Mouse (Mus musculus) thymus, postnatal 0 days (tissue): ENCODE data around the gene Sphk2. TPM values are rescaled to one million over a fixed set of nuclear protein-coding genes. Genes with fewer than 3 reads are reported as not detected.

Experiments used
- DNase-seq: peaks from one replicate; pipeline ENCODE4 v3.0.0-alpha.2; 2015; ENCODE audit warnings: low spot score
- polyA plus RNA-seq: library from polyadenylated mRNA; unstranded; fragments of >200 nt; fragmentation: Nextera tagmentation; extraction: Ambion mirVana; gene quantifications from 2 replicates; pipeline ENCODE4 v1.2.1, GENCODE M21; 2015

Sphk2 gene
- polyA plus RNA-seq, 1 experiment from 2014 or later: 19.8 TPM

DNA sequence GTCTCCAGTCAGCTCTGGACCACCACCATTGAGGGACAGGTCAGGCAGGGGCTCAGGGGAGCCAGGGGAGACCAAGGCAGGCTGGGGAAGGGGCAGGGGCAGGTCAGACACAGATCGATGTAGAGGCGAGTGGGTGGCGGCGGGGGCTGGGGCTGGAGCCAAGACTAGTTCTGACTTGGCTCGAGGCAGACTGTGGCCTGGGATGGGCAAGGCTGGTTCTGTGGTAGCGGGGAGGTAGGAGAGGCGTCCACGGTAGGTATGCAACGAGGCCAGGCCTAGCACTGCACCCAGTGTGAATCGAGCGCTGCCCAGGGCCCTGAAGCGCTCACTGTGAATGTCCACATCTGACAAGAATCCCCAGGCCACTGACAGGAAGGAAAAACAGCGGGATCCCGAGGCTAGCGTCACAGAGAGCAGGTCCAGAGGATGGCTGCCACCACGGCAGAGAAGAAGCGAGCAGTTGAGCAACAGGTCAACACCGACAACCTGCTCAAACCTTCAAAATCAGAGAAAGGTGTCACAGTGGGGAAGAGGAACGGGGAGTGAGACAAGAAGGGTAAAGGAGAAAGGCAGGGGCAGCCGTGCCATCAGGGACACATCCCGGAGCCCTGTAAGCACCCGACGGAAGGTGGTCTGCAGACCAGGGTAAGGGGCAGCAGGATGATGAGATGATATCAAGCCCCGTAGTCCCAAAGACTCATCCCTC is 6.3 kb downstream of the Sphk2 start:
- no peak for DNase-seq

DNA sequence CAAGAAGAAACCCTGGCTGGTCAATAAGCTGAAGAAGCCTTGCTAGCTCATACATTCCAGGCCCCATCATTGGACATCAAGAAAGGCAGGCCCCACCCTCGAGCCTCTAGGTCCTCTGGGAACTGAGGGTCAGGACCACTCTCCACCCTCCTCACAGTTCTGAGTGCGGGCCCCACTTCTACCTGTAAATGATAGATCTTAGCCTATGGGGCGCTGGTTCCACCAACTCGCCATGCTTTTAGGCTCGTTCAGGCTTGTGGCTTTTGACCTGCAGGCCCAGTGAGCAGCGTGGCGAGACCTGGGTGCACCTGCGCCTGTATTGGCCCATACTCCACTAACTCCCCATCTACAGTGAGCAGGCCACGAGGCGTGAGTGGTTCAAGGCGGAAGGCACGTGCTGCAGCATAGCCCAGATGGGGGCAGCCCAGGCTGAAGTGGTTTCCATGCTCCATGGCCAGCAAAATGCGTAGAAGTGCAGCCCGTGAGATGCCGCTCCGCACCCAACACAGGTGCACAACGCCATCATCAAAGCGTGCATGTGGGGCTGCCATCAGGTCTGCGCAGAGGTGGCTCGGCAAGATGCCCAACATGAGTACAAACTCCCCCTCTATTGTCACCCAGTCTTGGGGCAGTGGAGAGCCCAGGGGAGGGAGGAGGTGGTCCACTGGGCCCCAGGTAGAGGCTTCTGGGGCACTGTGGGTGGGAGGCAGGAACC is 7.2 kb downstream of the Sphk2 start:
- no peak for DNase-seq

DNA sequence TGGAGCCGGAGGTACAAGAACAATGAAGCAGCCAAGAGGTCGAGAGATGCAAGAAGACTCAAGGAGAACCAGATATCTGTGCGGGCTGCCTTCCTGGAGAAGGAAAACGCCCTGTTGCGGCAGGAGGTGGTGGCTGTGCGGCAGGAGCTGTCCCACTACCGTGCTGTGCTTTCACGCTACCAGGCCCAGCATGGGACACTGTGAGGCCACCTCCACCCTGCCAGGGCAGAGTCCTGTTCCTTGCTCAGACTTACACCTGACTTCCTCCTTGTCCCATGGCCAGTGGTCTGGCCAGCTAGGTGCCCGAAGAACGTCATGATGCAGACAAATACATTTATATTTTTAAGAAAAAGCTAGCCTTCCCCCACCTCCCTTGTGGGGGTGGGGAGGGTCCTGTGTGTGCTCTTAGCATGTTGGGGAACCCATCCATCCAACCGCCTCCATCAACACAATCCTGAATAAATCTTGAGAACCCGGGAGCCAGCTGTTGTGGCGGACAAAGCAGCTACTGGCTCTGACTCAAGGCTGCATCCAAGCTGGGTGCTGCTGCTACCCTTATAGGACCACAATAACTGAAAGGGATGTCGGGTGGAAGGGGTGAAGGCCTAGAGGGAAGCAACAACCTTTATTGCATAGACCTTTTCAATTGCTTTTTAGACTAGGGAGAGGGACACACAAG is 8.0 kb downstream of the Sphk2 start:
- no peak for DNase-seq

DNA sequence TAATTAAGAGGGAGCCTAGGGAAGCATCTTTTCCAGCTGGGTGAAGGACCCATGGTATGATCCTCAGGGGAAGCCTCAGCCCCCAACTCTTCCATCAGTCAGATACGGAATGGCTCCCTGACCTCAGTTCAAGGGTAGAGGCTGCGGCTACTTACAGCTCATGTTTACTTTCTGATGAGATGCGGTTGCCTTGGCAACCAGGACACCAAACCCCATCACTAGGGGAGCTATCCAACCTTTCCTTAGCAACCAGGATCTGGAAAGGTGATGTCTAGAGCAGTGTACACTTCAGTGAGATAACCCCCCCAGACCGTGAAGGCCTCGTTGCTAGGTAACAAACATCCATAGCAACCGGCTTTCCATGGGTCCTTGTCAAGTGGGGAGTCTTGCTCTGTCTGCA is 8.8 kb downstream of the Sphk2 start:
- no peak for DNase-seq

DNA sequence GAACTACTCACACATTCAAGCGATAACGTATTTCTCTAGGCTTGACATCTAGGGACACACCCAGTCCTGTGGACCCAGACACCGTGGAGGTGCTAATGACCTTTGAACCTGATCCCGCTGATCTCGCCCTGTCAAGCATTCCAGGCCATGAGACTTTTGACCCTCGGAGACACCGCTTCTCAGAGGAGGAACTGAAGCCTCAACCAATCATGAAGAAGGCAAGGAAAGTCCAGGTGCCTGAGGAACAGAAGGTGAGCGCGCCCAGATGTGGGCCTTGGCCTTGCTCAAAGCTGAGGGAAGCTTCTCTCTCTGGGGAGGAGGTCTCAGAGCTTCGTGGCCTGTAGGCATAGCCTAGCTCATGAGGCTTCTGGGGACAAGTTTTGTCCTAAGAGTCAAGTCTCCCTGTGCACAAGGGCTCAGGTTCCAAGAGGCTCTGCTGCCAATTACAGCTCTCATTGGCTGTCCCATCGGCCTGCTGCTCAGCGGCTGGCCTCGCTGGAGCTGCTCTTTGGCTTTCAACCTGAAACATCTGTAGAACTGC is 9.5 kb downstream of the Sphk2 start:
- DNase-seq: no peak

DNA sequence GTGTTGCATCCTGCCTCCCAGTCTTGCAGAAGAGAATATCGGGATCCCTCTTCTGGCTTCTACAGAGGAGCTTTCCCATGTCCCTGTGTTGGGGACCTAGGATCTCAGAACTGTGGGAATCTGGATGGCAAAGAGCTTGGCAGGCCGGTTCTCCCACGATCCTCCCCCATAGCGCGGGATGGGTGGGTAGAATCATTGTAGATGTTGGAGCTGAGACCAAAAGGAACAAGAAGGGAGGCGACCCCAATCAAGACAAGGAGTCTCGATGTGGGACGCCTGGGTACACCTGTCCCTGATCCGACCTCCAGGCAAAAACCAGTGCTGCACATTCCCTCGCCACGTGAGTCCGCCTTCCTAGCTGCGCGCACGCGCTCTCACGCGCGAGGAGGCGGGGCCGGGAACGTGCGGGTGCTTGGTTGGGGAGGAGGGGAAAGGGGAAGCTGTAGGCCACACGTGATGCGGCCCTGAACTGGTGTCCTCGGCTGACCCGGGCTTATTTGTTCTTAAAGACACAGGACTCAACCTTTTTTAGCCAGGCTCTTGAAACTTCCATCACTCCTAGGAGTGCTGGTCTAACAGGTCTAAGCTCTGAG is 10.3 kb downstream of the Sphk2 start:
- DNase-seq: peak; percentile 86

DNA sequence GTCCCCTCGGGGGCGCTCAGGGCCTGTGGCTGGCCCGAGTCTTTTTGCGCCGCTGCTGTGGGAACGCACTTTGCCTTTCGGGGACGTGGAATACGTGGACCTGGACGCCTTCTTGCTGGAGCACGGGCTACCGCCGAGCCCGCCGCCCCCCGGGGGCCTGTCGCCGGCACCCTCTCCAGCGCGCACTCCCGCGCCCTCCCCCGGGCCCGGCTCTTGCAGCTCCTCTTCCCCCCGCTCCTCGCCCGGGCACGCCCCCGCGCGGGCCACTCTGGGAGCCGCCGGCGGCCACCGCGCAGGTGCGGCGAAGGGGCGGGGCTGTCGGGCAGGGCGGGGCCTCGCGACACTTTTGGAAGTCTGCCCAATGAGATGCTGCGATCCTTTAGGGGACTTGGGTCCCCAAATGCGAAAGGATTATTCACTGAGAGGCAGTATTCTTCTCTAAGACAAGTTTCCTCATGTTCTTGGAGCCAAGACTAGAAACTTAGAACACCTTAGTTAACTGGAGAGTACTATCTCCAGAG is 11.0 kb downstream of the Sphk2 start:
- peak; percentile 93 for DNase-seq

DNA sequence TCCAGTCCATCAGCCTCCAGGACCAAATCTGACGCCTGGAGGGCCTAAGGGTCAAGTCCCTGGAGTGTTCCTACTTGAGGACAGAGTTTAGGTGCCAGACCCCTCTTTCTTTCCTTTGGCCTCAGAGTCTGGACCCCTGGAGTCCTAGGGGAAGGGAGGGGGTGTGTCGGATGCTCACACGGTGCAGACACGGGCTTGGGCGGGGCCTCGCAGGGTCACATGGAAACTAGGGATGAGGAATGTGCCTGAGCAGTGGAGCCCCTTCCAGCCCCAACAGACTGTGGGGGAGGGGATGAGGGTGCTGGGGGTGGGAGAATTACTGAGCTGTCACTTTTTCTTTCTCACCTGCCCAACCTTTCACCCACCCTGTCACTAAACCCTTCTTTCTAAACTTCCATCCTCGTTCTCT is 11.9 kb downstream of the Sphk2 start:
- peak; percentile 23 for DNase-seq

DNA sequence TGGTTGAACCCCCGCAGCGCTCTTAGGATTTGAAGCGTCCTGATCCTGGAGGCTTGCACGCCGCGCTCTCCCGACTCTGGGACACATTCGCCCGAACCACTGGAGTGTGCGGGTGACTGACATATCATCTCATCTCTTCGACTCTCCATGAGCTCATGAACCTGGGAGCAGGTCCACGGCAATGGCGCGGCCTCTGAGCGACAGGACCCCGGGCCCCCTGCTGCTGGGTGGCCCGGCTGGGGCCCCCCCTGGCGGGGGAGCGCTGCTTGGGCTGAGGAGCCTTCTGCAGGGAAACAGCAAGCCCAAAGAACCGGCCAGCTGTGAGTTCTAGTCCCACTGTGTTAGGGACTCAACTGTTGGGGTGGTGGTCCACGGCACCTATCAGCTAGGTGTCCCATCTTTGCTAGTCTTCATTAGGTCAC is 12.3 kb downstream of the Sphk2 start:
- DNase-seq: peak; percentile 51

DNA sequence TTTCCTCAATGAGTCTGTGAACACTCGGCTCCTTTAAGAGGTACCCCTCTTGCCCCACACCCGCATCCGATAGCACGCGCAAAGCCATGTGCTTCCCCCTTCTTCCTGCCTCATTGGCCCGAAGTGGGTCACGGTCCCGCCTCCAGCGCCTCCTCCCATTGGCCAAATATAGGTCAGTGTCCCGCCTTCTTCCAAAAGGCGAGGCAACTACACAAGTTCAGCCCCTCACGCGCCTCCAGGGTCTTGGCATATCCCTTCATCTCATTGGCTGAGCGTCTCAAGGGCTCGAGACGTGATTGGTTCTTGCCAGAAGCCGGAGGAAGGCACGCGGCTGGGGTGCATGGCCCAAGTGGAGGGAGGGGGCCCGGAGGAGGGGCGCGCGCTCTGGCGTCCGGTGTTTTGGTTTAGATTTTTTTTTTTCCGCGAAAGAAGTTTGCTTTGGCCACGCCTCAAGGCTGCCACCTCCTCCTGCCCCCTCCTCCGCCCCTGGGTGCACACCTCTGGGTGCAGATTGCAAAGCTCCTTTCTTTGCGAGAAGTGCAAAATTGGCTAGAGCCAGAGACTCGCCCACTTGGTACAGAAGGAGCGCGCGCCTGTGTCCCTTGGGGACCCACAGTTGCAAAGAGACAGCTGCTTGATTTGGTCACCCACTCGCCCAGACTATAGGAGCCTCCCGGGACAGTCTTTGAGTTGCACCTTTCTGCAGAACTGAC is 12.9 kb downstream of the Sphk2 start, which contains the start of gene Dbp:
Gene Dbp (plus strand): TSS at position 359 of the 713 bp plus-strand sequence.
- DNase-seq: peak; percentile 99

DNA sequence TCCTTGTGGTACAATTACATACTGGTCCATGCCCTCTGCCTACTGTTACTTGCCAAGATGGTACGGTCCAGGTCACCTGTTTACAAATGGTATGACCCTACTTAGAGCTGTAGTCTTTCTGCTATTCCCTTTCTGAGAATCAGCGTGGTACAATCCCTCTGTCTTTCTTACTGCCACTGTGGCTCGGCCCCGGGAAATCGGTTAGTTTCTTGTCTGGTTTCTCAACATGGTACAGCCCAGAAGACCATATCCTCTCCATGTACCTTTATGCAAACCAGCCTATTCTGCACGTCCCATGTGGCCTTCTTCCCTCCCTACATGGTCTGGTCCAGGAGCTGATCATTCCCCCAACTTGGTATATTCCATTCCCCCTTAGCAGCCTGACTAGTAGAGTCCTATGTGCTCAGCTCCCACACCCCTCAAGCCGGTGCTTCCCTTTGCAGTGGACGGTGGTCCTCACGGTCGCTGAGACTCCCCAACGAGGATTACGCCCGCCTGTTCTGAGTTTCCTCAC is 13.7 kb downstream of the Sphk2 start:
- peak; percentile 68 for DNase-seq

DNA sequence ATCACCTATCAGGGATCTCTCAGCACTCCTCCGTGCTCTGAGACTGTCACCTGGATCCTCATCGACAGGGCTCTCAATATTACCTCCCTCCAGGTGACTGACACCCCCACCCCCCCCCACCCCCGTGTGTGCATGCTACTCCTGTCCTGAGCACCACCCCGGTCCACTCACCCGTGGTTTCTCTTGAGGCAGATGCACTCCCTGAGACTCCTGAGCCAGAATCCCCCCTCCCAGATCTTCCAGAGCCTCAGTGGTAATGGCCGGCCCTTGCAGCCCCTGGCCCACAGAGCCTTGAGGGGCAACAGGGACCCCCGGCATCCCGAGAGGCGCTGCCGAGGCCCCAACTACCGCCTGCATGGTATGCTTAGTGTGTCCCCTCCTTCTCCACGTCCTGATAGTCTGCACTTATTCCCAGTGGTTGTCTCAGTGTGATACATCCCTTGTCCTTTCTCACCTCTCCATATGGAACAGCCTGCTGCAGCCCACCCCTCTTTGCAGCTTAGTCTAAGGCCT is 14.2 kb downstream of the Sphk2 start:
- DNase-seq: no peak

DNA sequence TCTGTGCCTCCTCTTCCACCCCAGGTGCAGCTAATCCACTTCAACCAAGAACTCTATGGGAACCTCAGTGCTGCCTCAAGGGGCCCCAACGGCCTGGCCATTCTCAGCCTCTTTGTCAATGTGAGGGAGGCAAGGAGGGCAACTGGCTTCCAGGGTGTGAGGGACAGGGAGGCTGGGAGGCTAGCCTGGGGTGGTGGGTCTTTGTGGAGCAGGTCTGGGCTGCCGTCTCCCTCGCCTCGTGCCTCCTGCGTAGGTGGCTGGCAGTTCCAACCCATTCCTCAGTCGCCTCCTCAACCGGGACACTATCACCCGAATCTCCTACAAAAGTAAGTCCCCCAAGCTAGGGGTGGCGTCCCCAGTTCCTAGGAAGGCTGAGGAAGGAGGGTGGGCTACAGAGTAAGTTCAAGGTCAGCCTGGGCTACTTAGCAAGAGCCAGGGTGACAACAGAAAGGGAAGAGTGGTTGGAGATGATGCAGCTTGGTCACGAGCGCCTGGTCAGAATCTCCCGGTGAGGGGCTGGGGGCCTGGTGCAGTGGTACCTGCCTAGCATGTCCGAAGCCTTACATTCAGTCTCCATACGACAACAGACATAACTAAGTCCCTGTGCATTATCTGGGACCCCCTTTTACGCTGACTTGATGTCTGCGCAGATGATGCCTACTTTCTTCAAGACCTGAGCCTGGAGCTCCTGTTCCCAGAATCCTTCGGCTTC is 14.8 kb downstream of the Sphk2 start:
- DNase-seq: no peak

DNA sequence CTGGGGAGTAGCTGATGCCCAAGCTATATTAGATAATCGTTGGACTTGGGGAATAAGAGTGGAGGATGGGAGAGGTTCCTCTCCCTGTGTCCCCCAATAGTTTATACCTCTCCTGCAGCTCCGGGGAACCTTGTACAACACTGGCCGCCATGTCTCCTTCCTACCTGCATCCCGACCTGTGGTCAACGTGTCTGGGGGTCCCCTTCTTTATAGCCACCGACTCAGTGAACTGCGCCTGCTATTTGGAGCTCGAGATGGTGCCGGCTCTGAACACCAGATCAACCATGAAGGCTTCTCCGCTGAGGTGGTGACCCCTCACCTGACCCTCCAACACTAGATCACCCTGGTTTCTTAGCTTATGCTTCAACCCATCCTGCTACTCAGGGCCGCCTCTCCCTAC is 15.5 kb downstream of the Sphk2 start:
- no peak for DNase-seq

DNA sequence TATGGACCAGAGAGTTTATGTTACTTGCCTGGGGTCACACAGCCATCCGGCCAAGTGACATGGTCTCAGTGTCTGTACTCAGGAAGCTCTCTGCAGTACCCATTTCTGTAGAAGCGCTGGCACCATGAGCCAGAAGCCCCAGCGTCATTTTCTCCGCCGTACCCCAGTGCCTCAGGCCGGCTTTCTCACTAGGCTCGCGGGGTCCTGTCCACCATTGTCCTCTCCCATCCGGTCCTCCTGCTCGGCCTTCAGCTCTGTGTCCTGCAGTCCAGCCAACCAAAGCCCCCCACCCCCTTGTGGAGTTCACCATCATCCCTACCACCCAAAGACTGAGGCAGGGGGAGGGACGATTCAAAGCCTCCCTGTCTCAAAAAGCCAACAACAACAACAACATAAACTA is 16.2 kb downstream of the Sphk2 start:
- DNase-seq: no peak

DNA sequence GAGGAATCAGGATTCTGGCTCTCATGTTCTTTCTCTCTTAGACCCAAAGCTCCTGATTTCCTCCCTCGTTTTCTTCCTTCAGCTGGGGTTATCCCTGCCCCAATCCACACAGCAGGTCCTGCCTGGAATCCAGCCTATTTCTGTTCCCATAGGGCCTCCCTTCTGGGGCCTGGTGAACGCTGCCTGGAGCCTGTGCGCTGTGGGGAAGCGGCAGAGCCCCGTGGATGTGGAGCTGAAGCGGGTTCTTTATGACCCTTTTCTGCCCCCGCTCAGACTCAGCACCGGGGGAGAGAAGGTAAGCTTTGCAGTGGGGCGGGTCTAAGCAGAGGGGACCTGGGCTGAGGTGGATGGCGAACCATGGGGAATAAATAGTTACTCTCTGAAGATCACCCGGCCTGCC is 16.7 kb downstream of the Sphk2 start:
- no peak for DNase-seq

DNA sequence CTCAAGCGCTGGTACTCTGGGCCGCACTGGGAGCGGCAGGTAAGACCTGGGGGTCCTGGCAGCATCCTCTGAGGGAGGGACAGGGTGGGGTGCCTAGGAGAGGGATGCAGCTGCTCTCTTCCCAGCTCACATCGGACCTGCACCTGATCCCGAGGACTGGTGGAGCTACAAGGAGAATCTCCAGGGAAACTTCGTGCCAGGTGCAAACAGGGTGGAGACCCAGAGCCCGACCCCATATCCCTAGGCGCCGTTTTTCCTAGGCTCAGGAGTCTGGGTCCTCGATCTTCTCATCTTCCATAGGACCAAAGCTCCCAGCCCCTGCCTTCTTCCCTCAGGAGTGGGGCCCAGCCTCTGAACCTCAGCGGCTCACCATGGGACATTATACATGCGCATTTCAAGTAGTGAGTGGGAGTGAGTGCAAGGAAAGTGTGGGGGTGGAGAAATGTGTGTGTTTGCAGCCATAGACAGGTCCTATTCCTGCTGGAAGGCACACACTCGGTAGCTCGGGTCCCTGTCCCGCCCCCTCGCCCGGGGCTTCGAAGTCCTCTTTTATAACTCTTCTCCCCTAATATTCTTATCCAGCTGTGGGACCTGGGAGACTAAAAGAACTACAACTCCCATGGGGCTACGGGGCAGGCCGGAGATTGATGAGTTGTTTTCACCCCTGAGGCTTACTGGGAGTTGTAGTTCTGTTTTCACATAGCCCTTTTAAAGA is 17.3 kb downstream of the Sphk2 start:
- DNase-seq: peak; percentile 68

DNA sequence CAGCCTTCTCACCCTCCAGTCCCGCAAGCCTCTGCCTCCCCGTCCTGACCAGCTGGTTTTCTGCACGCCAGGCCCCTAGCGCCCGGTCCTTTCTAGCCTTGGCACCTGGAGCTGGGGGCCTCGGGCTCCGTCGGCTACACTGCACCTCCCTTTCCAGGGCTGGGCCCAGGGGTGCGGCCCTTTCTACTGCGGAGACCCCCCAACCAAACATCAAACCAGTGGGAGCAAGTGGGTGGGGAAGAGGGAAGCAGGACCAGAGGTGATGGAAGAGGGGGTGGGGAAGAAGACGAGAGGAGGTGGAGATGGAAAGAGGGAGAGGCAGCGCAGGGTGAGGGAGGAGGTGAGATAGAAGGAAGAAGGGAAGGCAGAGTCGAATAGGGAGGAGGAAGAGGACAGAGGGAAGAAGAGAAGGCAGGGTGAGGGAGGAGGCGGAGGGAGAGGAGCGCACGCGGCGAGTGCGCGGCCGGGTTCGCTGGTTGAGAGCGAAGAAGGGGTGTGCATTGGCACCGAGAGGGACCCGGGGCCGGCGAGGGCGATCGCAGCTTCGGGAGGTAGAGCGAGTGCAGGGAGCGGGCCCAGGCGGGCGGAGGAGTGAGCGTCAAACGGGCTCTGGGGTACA is 18.2 kb downstream of the Sphk2 start, which contains the start of gene Car11:
Gene Car11 (plus strand): TSS at position 321 of the 619 bp plus-strand sequence.
- DNase-seq: no peak
